Mouse (Mus musculus): ENCODE measurements at regions not wholly inside any gene's neighbourhood (a gene's known extent, or its start where the extent isn't known, plus 50 kb on each side); places are given as distances from the start of the nearest gene placed in this dataset.

DNA sequence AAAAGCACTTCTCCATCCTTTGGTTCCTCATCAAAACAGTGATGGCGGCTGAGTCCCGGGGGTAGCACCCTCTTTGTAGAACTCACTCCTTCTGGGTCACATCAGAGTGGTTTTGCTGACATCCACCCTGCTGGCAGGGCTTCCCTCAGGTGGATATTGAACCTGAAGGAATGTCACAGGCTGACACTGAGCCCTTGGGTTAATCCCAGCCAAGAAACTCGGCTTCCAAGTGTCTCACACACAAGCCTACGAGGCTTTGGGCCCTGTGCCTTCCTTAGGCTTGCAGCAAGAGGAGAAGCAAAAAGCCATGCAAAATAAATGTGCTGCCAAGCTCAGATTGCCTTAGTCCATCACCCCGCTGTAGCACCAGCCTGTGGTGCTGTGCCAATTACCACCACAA is 97.8 kb upstream of the Fut8 start:
- H3K4me3 ChIP-seq (replicated peaks; ENCODE audit: low read length) = no peak overlapping the region
- no peak overlapping the region for H3K9ac ChIP-seq (ENCODE audit: low read length)
- 74% methylated on average over 5 of the region's 5 CpGs for WGBS
- no peaks in the 10 kb centered on the region for H3K27me3 ChIP-seq (ENCODE audit: control insufficient read depth, insufficient read depth, low read length)
- no peaks in the 10 kb centered on the region for H3K36me3 ChIP-seq (ENCODE audit: control insufficient read depth, insufficient read depth, low read length)
- no peaks in the 10 kb centered on the region for H3K9me3 ChIP-seq (replicated peaks; ENCODE audit: control insufficient read depth, low read length)
- H3K4me1 ChIP-seq (ENCODE audit: control insufficient read depth, insufficient read depth, low read length) = no peaks in the 10 kb centered on the region
- no peak overlapping the region for H3K27ac ChIP-seq (ENCODE audit: low read length)
- no peak overlapping the region for H3K4me2 ChIP-seq (ENCODE audit: low read depth, low read length)
- ATAC-seq (ENCODE audit: insufficient read depth, low FRiP score) = no peak

DNA sequence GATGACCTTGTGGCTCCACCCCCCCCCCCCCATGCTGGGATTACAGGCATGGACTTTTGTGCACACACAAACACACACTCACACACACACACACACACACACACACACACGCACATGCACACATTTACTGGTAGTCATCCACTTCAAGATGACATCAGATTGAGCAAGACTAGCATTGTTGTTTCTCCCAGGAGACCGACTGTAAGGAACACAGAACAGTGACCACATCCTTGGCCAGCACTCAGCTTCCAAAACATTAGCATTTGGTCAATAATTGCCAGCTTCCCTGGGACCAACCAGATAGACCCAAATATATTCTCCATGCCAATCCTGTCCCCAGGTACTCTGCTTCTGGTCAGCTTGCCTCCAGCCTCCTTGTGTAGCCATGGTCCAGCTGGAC is 98.2 kb upstream of the Fut8 start:
- Histone ChIP-seq H3K4me2 (ENCODE audit: low read depth, low read length) (no peak overlapping the region), H3K4me3 (replicated peaks; ENCODE audit: low read length) (no peak overlapping the region), H3K4me1 (ENCODE audit: control insufficient read depth, insufficient read depth, low read length) (no peaks in the 10 kb centered on the region), H3K36me3 (ENCODE audit: control insufficient read depth, insufficient read depth, low read length) (no peaks in the 10 kb centered on the region), H3K9ac (ENCODE audit: low read length) (no peak overlapping the region), H3K9me3 (replicated peaks; ENCODE audit: control insufficient read depth, low read length) (no peaks in the 10 kb centered on the region), H3K27me3 (ENCODE audit: control insufficient read depth, insufficient read depth, low read length) (no peaks in the 10 kb centered on the region), H3K27ac (ENCODE audit: low read length) (no peak overlapping the region)
- ATAC-seq (ENCODE audit: insufficient read depth, low FRiP score) = no peak
- WGBS = 82% methylated on average over 2 of the region's 2 CpGs

GRCm38 (mm10) chr12:77138506-77139201 is 99.3 kb upstream of the Fut8 start:
- no peaks in the 10 kb centered on the region for H3K27me3 ChIP-seq (ENCODE audit: control insufficient read depth, insufficient read depth, low read length)
- no peaks in the 10 kb centered on the region for H3K36me3 ChIP-seq (ENCODE audit: control insufficient read depth, insufficient read depth, low read length)
- H3K4me2 ChIP-seq (ENCODE audit: low read depth, low read length) = no peak overlapping the region
- no peak overlapping the region for H3K9ac ChIP-seq (ENCODE audit: low read length)
- no peak overlapping the region for H3K27ac ChIP-seq (ENCODE audit: low read length)
- no peak overlapping the region for H3K4me3 ChIP-seq (replicated peaks; ENCODE audit: low read length)
- 65% methylated on average over 11 of the region's 11 CpGs for WGBS
- no peaks in the 10 kb centered on the region for H3K9me3 ChIP-seq (replicated peaks; ENCODE audit: control insufficient read depth, low read length)
- no peaks in the 10 kb centered on the region for H3K4me1 ChIP-seq (ENCODE audit: control insufficient read depth, insufficient read depth, low read length)
- no peak for ATAC-seq (ENCODE audit: insufficient read depth, low FRiP score)

DNA sequence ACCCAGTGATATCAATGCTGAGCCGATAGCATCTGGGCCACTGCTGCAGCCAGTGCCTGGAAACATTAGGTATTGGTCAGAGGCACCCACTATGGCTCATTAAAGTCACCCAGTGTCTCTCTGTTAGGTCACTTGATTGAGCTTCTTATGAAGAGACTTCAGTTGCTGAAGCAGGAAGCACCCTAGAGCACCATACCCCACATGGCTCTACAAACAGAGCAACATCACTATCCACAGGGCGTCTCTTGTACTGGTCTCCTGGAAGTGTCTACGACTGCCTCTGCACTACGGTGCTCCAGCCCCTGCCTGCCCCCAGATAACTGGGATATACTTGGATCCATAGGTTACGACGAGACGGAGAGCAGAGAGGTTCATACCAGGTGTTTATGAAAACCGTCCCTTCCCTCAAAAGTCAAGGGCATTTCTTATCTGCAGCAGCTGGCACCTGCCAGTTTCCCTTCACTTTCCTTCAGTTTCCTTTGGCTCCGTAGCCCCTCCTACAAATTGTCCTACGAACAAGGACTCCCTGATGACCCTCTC is 100.6 kb upstream of the Fut8 start:
- WGBS = 83% methylated on average over 10 of the region's 10 CpGs
- no peak overlapping the region for H3K4me3 ChIP-seq (replicated peaks; ENCODE audit: low read length)
- no peaks in the 10 kb centered on the region for H3K36me3 ChIP-seq (ENCODE audit: control insufficient read depth, insufficient read depth, low read length)
- H3K27ac ChIP-seq (ENCODE audit: low read length) = no peak overlapping the region
- H3K27me3 ChIP-seq (ENCODE audit: control insufficient read depth, insufficient read depth, low read length) = no peaks in the 10 kb centered on the region
- no peak overlapping the region for H3K9ac ChIP-seq (ENCODE audit: low read length)
- H3K4me1 ChIP-seq (ENCODE audit: control insufficient read depth, insufficient read depth, low read length) = no peaks in the 10 kb centered on the region
- no peaks in the 10 kb centered on the region for H3K9me3 ChIP-seq (replicated peaks; ENCODE audit: control insufficient read depth, low read length)
- H3K4me2 ChIP-seq (ENCODE audit: low read depth, low read length) = no peak overlapping the region
- ATAC-seq (ENCODE audit: insufficient read depth, low FRiP score) = no peak

GRCm38 (mm10) chr12:77135661-77136060 is 102.3 kb upstream of the Fut8 start:
- ATAC-seq (ENCODE audit: insufficient read depth, low FRiP score) = no peak
- 89% methylated on average over 6 of the region's 6 CpGs for WGBS
- Histone ChIP-seq H3K9ac (ENCODE audit: low read length) (no peak overlapping the region), H3K4me1 (ENCODE audit: control insufficient read depth, insufficient read depth, low read length) (no peaks in the 10 kb centered on the region), H3K27ac (ENCODE audit: low read length) (no peak overlapping the region), H3K4me3 (replicated peaks; ENCODE audit: low read length) (no peak overlapping the region), H3K4me2 (ENCODE audit: low read depth, low read length) (no peak overlapping the region), H3K27me3 (ENCODE audit: control insufficient read depth, insufficient read depth, low read length) (no peaks in the 10 kb centered on the region), H3K36me3 (ENCODE audit: control insufficient read depth, insufficient read depth, low read length) (no peaks in the 10 kb centered on the region), H3K9me3 (replicated peaks; ENCODE audit: control insufficient read depth, low read length) (no peaks in the 10 kb centered on the region)

DNA sequence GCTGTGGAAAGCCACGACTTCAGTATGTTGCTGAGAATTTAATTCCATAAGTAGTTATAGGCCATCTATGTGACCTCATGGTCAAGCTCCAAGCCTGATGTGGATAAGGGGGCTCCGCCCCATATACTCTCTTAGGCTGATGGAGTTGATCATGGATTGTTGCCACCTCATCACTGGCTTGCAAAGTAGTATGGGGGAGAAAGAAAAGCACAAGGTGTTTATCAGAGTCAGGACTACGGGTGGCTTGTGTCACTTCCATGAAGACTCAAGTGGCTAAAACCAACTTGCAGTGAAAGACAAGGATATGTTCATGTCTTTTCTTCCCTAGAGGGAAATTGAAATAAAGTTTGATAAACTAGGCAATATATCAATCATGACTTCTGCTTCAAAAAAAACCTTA is 102.9 kb upstream of the Fut8 start:
- no peak overlapping the region for H3K27ac ChIP-seq (ENCODE audit: low read length)
- no peaks in the 10 kb centered on the region for H3K27me3 ChIP-seq (ENCODE audit: control insufficient read depth, insufficient read depth, low read length)
- ATAC-seq (ENCODE audit: insufficient read depth, low FRiP score) = no peak
- no peaks in the 10 kb centered on the region for H3K4me1 ChIP-seq (ENCODE audit: control insufficient read depth, insufficient read depth, low read length)
- H3K9me3 ChIP-seq (replicated peaks; ENCODE audit: control insufficient read depth, low read length) = no peaks in the 10 kb centered on the region
- H3K36me3 ChIP-seq (ENCODE audit: control insufficient read depth, insufficient read depth, low read length) = no peaks in the 10 kb centered on the region
- no peak overlapping the region for H3K4me2 ChIP-seq (ENCODE audit: low read depth, low read length)
- no peak overlapping the region for H3K9ac ChIP-seq (ENCODE audit: low read length)
- 91% methylated on average over 3 of the region's 3 CpGs for WGBS
- H3K4me3 ChIP-seq (replicated peaks; ENCODE audit: low read length) = no peak overlapping the region

- Histone ChIP-seq H3K27me3 (ENCODE audit: control insufficient read depth, insufficient read depth, low read length) (no peaks in the 10 kb centered on the region), H3K4me2 (ENCODE audit: low read depth, low read length) (no peak overlapping the region), H3K36me3 (ENCODE audit: control insufficient read depth, insufficient read depth, low read length) (no peaks in the 10 kb centered on the region), H3K9me3 (replicated peaks; ENCODE audit: control insufficient read depth, low read length) (no peaks in the 10 kb centered on the region), H3K4me3 (replicated peaks; ENCODE audit: low read length) (no peak overlapping the region), H3K27ac (ENCODE audit: low read length) (no peak overlapping the region), H3K9ac (ENCODE audit: low read length) (no peak overlapping the region), H3K4me1 (ENCODE audit: control insufficient read depth, insufficient read depth, low read length) (no peaks in the 10 kb centered on the region)
- ATAC-seq (ENCODE audit: insufficient read depth, low FRiP score) = no peak
- 62% methylated on average over 9 of the region's 9 CpGs for WGBS
Observed at GRCm38 (mm10) chr12:77134306-77135010, 103.5 kb upstream of the Fut8 start.

DNA sequence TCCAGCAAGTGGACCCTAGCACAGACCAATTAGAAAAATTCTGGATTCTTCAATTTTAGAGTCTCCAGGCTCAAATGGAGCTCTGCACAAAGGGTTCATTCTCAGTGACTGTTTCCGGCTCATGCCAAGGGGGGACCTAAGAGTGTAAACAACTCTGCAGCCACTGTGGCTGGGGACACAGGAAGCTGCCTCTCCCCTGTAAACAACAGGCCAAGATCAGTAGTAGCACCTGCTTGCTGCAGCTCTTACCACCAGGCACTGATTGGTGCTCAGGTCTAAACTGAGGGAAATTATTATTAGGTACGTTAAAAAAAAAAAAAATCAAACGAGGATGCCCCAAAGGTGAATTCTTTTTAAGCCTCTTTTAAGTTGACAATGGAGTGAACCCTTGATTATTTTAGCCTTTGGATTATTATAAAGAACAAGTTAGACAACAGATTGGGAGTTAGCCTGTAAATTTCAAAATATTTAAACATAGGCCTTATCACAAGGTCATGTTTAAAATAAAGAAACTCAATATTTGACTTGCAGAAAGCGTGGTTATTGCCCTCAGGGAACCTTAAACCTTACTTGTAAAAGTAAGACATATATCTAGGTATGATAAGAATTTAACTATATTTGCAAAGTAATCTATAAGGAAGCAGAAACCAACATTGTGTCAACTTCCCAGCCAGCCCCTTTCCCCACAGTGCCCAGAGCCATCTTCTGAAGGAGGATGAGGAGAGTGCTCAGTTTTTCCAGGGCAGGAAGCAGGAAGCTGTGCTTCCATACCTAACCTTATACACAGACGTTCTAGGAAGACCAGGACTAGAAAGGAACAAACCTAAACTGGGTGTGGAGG is 104.2 kb upstream of the Fut8 start:
- Histone ChIP-seq H3K27ac (ENCODE audit: low read length) (no peak overlapping the region), H3K9me3 (replicated peaks; ENCODE audit: control insufficient read depth, low read length) (no peaks in the 10 kb centered on the region), H3K4me2 (ENCODE audit: low read depth, low read length) (no peak overlapping the region), H3K36me3 (ENCODE audit: control insufficient read depth, insufficient read depth, low read length) (no peaks in the 10 kb centered on the region), H3K4me3 (replicated peaks; ENCODE audit: low read length) (no peak overlapping the region), H3K27me3 (ENCODE audit: control insufficient read depth, insufficient read depth, low read length) (no peaks in the 10 kb centered on the region), H3K4me1 (ENCODE audit: control insufficient read depth, insufficient read depth, low read length) (no peaks in the 10 kb centered on the region), H3K9ac (ENCODE audit: low read length) (no peak overlapping the region)
- peak; percentile 35; the same call in 1 of the 2 replicates for ATAC-seq (ENCODE audit: insufficient read depth, low FRiP score)
- WGBS = 42% methylated on average over 5 of the region's 5 CpGs

GRCm38 (mm10) chr12:77131328-77131727 is 106.6 kb upstream of the Fut8 start:
- ATAC-seq (ENCODE audit: insufficient read depth, low FRiP score) = peak; percentile 63; the same call in 1 of the 2 replicates
- WGBS = 45% methylated on average over 7 of the region's 7 CpGs
- Histone ChIP-seq H3K36me3 (ENCODE audit: control insufficient read depth, insufficient read depth, low read length) (no peaks in the 10 kb centered on the region), H3K9me3 (replicated peaks; ENCODE audit: control insufficient read depth, low read length) (no peaks in the 10 kb centered on the region), H3K4me2 (ENCODE audit: low read depth, low read length) (no peak overlapping the region), H3K4me3 (replicated peaks; ENCODE audit: low read length) (no peak overlapping the region), H3K9ac (ENCODE audit: low read length) (no peak overlapping the region), H3K27me3 (ENCODE audit: control insufficient read depth, insufficient read depth, low read length) (no peaks in the 10 kb centered on the region), H3K4me1 (ENCODE audit: control insufficient read depth, insufficient read depth, low read length) (no peaks in the 10 kb centered on the region), H3K27ac (ENCODE audit: low read length) (no peak overlapping the region)
